Mouse (Mus musculus): ENCODE measurements around the gene 4930486L24Rik.

- TF ChIP-seq CTCF (IDR thresholded peaks at IDR 0.05; ENCODE audit: low read depth, low read length) (no peak), EP300 (IDR thresholded peaks at IDR 0.05; ENCODE audit: insufficient read depth, low read depth, low read length) (no peak), POLR2A (IDR thresholded peaks at IDR 0.05; ENCODE audit: insufficient read depth, low read length) (no peak)
Measured at GRCm38 (mm10) chr13:60802749-60803148, 61.5 kb downstream of the 4930486L24Rik start, which contains the start of gene Ctsll3.

Measured in ES-Bruce4 (cell line).